Mouse (Mus musculus): ENCODE data around the gene Gm28374.
A peak's percentile ranks its signal among the peaks of the same experiment; 100 is the strongest.
"Not testable (repeated sequence)": the region's sequence is repeated elsewhere in the genome, so short reads cannot be mapped to it uniquely, and the experiment has no call there.

Gene Gm28374

GRCm38 (mm10) chr19:6082156-6082555 is at the start of gene Gm28374:
Gene Gm28374 (minus strand): TSS chr19:6082256.
- DNase-seq (ENCODE audit: low spot score) = no peak

GRCm38 (mm10) chr19:6130414-6131128 is 48.5 kb upstream of the Gm28374 start:
- DNase-seq (ENCODE audit: low spot score) = not testable (repeated sequence)

GRCm38 (mm10) chr19:6127760-6128341 is 45.8 kb upstream of the Gm28374 start, which contains the start of gene Snx15:
Gene Snx15 (minus strand): TSS chr19:6128304.
- DNase-seq (ENCODE audit: low spot score) = peak; percentile 96

- DNase-seq (ENCODE audit: low spot score) = no peak
These were observed 44.9 kb upstream of the Gm28374 start for GRCm38 (mm10) chr19:6126789-6127580.

GRCm38 (mm10) chr19:6126289-6126688 is 44.2 kb upstream of the Gm28374 start:
- peak; percentile 61 for DNase-seq (ENCODE audit: low spot score)

- no peak for DNase-seq (ENCODE audit: low spot score)
These were observed 42.8 kb upstream of the Gm28374 start for GRCm38 (mm10) chr19:6124898-6125297.

GRCm38 (mm10) chr19:6123330-6123729 is 41.3 kb upstream of the Gm28374 start:
- no peak for DNase-seq (ENCODE audit: low spot score)

GRCm38 (mm10) chr19:6121761-6122160 is 39.7 kb upstream of the Gm28374 start:
- DNase-seq (ENCODE audit: low spot score) = no peak

- DNase-seq (ENCODE audit: low spot score) = no peak
These were observed 36.7 kb upstream of the Gm28374 start for GRCm38 (mm10) chr19:6118677-6119185.

GRCm38 (mm10) chr19:6117986-6118676 is 36.1 kb upstream of the Gm28374 start, which contains the start of gene Sac3d1:
Gene Sac3d1 (minus strand): TSS chr19:6118650.
- DNase-seq (ENCODE audit: low spot score) = peak; percentile 88

- no peak for DNase-seq (ENCODE audit: low spot score)
These were observed 35.4 kb upstream of the Gm28374 start for GRCm38 (mm10) chr19:6117346-6117985.

GRCm38 (mm10) chr19:6116113-6116850 is 34.2 kb upstream of the Gm28374 start:
- no peak for DNase-seq (ENCODE audit: low spot score)

- DNase-seq (ENCODE audit: low spot score) = no peak
These were observed 31.1 kb upstream of the Gm28374 start for GRCm38 (mm10) chr19:6113116-6113515.

GRCm38 (mm10) chr19:6105586-6105985 is 23.5 kb upstream of the Gm28374 start, which contains the start of gene Naaladl1:
Gene Naaladl1 (plus strand): TSS chr19:6105782.
- DNase-seq (ENCODE audit: low spot score) = no peak

- no peak for DNase-seq (ENCODE audit: low spot score)
These were observed 22.4 kb upstream of the Gm28374 start for GRCm38 (mm10) chr19:6104476-6104875.

GRCm38 (mm10) chr19:6102169-6102853 is 20.3 kb upstream of the Gm28374 start:
- DNase-seq (ENCODE audit: low spot score) = no peak

GRCm38 (mm10) chr19:6101186-6101585 is 19.1 kb upstream of the Gm28374 start:
- DNase-seq (ENCODE audit: low spot score) = no peak

- no peak for DNase-seq (ENCODE audit: low spot score)
These were observed 15.8 kb upstream of the Gm28374 start for GRCm38 (mm10) chr19:6097847-6098246.

- DNase-seq (ENCODE audit: low spot score) = no peak
These were observed 12.1 kb upstream of the Gm28374 start, which contains the start of gene AC131692.1 for GRCm38 (mm10) chr19:6094119-6094518. Gene AC131692.1 (plus strand): TSS chr19:6094419.

- DNase-seq (ENCODE audit: low spot score) = no peak
These were observed 6.8 kb upstream of the Gm28374 start for GRCm38 (mm10) chr19:6088841-6089240.

All from urinary bladder, postnatal 14 days (tissue).